Mouse (Mus musculus) monocyte, adult 5-6 weeks (primary cell): ENCODE data around the gene Itih2. TPM values are rescaled to one million over a fixed set of nuclear protein-coding genes. Genes with fewer than 3 reads are reported as not detected.

Experiments
- ATAC-seq: fragments of 153-309, 156-312 bp; replicated peaks from 2 replicates; pipeline ENCODE4 v1.8.0; 2017; ENCODE audit warnings: mild to moderate bottlenecking; ENCODE audit not compliant: low TSS enrichment, insufficient number of reproducible peaks, severe bottlenecking, poor library complexity, low FRiP score
- total RNA-seq: library from RNA; stranded (forward); fragments of 200-1000, 200-491, 200-594 nt; gene quantifications from 3 replicates; pipeline ENCODE4 v1.2.3, GENCODE M21; 2017

Itih2 gene
- total RNA-seq, 1 experiment from 2014 or later: not detected

- ATAC-seq: no peak
Measured at GRCm38 (mm10) chr2:10126122-10126521, 5.1 kb downstream of the Itih2 start.

- ATAC-seq: no peak
Measured at GRCm38 (mm10) chr2:10121826-10122225, 9.4 kb downstream of the Itih2 start.

- no peak for ATAC-seq
Measured at GRCm38 (mm10) chr2:10119276-10119675, 11.9 kb downstream of the Itih2 start.

DNA sequence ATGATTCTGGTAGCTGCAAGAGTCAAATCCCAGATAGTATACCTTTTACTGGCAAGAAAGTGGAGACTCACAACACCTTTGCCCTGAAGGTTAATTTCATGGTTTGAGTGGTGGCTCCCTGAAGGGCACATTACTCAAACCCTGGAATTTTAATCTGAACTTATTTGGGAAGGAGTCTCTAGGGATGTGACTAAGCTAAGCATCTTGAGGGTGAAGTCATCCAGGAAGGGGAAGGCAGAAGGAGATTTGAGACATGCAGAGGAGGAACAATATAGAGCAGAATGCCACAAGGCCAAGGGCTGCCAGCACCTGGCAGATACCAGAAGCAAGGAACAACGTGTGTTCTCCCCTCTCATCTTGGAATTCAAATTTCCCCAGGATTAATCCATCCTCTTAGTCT lies 12.4 kb downstream of the Itih2 start:
- ATAC-seq: no peak

DNA sequence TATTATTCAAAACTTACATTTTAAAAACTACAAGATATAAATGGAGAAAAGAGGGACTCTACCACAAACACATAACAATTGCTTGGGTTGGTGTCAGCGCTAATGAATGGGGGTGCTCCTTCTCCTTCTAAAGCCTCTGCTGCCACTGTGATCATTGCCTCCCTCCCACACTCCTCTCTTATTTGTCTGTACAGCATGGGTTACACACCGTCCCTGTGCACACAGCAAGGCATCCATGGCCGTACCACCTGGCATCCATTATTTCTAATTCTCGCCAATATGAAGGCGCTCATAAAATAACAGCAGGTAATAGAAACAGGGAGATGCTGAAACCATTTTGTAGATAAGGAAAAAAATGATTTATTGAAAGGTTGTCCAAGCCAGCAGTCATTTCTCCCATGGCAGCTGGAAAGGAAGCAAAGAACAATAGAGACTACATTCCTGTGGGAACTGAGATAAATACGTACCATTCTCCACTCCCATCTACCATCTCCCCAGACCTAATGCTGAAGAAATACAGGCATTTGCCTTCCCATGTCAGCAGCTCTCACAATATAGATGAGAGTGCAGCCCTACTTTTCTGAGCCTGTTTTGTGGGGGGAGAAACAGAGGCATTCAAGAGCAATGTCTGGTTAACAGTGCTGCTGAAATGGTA lies 22.5 kb downstream of the Itih2 start:
- no peak for ATAC-seq

- peak; percentile 45; the same call in 1 of the 2 replicates for ATAC-seq
Measured at GRCm38 (mm10) chr2:10101180-10101579, 30.0 kb downstream of the Itih2 start.

DNA sequence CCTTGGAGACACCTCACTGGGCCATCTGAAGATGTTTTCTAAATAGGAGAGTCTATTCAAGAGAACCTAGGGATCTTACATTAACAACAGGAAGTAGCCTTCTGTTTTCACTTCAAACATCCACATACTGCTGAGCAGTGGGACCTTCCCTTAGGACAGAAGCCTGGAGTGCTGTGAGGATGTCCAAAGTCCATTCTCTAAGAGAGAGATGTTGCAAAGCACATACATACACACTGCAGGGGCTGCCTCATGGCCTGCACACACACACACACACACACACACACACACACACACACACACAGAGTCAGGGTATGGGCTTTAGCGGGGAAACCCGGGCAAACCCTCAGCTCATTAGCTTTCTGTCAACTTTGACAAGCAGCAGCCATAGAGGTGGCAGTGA lies 30.7 kb downstream of the Itih2 start:
- ATAC-seq: no peak

DNA sequence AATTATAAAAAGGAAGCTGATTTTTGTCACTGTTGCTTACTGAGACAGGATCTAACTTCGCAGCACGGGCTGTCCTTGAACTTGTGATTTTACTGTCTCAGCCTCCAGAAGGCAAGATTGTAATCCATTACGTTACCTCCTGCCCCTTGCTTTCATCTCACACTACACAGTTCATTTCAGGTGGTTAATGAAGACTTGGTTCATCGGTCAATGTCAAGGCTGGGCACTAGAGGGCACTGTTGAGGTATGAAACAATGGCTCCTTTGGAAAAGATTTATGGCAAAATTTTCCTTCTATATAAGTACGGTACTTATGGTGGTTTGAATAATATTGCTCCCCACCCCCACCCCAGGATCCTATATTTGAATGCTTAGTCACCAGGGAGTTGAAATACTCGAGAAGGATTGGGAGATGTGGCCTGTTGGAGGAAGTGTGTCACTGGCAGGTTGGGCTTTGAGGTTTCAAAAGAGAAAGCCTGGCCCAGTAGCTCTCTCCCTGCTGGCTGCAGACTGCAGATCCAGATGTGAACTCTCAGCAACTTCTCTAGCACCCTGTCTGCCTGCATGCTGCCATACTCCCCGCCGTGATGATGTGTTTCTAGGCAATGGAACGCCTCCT lies 32.5 kb downstream of the Itih2 start:
- no peak for ATAC-seq

- 0 out of 2 replicates have a peak, but pooled peaks have one; percentile 43 for ATAC-seq
Measured at GRCm38 (mm10) chr2:10094327-10095100, 36.7 kb downstream of the Itih2 start.

GRCm38 (mm10) chr2:10087256-10087850 lies 43.8 kb downstream of the Itih2 start:
- ATAC-seq: no peak

- ATAC-seq: no peak
Measured at GRCm38 (mm10) chr2:10082737-10083136, 48.5 kb downstream of the Itih2 start.

DNA sequence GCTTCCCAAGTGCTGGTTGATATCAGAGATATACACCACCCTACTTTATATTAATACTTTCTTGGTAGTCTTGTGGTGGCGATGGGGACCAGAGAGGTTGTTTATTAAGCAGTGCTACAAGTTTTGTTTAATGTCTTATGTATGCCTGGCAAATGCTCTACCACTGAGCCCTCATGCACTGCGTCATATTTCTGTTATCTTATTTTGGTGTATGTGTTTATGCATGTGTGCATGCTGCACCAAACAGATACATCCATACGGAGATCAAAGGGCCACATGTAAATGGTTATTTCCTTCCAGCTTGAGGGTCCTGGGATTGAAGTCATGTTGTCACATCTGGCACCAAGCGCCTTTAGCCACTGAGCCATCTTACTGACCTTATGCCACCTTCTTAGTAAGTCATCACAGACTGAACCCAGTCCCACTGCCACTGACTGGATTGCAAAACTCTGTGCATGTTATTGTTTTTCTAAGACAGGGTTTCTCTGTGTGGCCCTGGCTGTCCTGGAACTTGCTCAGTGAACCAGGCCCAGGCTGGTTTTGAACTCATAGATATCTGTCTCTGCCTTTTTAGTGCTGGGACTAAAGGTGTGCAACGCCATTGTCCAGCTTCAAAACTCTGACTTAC lies 49.6 kb downstream of the Itih2 start:
- ATAC-seq: no peak

GRCm38 (mm10) chr2:10080310-10081010 lies 50.7 kb downstream of the Itih2 start, which contains the start of the genes Atp5c1 and Kin:
Gene Atp5c1, minus strand, starts transcription at chr2:10080510.
Gene Kin, plus strand, starts transcription at chr2:10080593.
- peak; percentile 95 for ATAC-seq

GRCm38 (mm10) chr2:10079745-10080309 lies 51.4 kb downstream of the Itih2 start:
- peak; percentile 10; the same call in 1 of the 2 replicates for ATAC-seq

DNA sequence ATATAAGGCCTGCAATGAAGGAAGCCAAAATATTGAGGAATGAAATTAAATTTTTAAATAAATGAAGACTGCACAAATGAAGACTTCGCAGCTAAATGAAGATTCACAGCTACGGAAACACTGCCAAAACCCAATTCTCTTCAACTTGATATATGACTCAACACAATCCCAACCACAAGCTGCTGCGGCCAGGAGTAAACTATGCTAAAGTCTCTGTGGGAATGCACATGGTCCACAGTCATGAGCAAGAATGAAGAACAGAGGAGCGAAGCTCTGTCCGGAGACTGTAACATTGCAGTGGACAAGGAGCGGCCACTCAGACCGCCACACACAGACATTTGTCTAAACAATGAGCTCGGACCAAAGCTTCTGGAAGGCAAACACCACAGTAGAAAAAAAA lies 54.5 kb downstream of the Itih2 start:
- ATAC-seq: no peak

DNA sequence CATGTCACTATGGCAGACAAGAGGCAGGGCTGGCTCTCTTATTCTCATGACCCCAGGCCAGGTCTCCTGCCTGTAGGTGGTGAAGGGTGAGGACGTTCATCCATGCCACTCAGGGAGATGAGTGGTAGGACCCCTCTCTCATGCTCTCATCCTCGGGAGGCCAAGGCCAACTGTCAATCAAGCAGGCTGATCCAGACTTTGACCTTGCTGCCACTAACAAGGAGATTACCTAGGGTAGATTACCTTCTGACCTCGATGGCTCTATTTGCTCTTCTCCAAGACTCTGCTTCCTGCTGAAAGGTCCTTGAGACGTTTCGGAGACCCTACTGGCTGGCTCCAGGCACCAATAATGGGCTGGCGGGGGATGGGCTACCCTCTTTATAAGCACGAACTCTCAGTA lies 56.7 kb downstream of the Itih2 start:
- ATAC-seq: no peak

GRCm38 (mm10) chr2:10071751-10072150 lies 59.4 kb downstream of the Itih2 start:
- ATAC-seq: no peak

GRCm38 (mm10) chr2:10058836-10059235 lies 72.4 kb downstream of the Itih2 start:
- no peak for ATAC-seq
